Mouse (Mus musculus) stomach, postnatal 0 days (tissue): ENCODE measurements around the gene Slamf9. TPM values are rescaled to one million over a fixed set of nuclear protein-coding genes. Genes with fewer than 3 reads are reported as not detected.

ENCODE experiments used
- ATAC-seq: fragments of 200-750 bp; cut with Nextera tagmentation; 2 replicates; pipeline ENCODE4 v1.8.0; 2017; ENCODE audit not compliant: low FRiP score, low TSS enrichment
- DNase-seq: peaks from one replicate; pipeline ENCODE4 v3.0.0-alpha.2; 2016; ENCODE audit warnings: low spot score
- H3K27ac ChIP-seq: fragments of 300-500 bp; sonication (generic); replicated peaks from 2 replicates; pipeline ENCODE4 v1.5.1; 2014; ENCODE audit warnings: mild to moderate bottlenecking, control low read depth
- H3K27me3 ChIP-seq: fragments of 300-500 bp; sonication (generic); 2 replicates; pipeline ENCODE4 v1.6.1; 2014; ENCODE audit warnings: low read length; ENCODE audit not compliant: control insufficient read depth, insufficient read depth
- H3K36me3 ChIP-seq: fragments of 300-500 bp; sonication (generic); 2 replicates; pipeline ENCODE4 v1.6.1; 2014; ENCODE audit warnings: low read length, mixed read lengths; ENCODE audit not compliant: control insufficient read depth, insufficient read depth
- H3K4me1 ChIP-seq: fragments of 300-500 bp; sonication (generic); replicated peaks from 2 replicates; pipeline ENCODE4 v1.6.1; 2014; ENCODE audit warnings: antibody characterized with exemption; ENCODE audit not compliant: control insufficient read depth, insufficient read depth
- H3K4me2 ChIP-seq: fragments of 300-500 bp; sonication (generic); replicated peaks from 2 replicates; pipeline ENCODE4 v1.6.1; 2014; ENCODE audit warnings: low read depth, mild to moderate bottlenecking, control low read depth, moderate library complexity
- H3K4me3 ChIP-seq: fragments of 300-500 bp; sonication (generic); 2 replicates; pipeline ENCODE4 v1.5.1; 2014; ENCODE audit warnings: low read depth, low read length, control low read depth
- H3K9ac ChIP-seq: fragments of 300-500 bp; sonication (generic); 2 replicates; pipeline ENCODE4 v1.6.1; 2014; ENCODE audit warnings: mild to moderate bottlenecking, low read length, control low read depth, mixed read lengths
- H3K9me3 ChIP-seq: fragments of 300-500 bp; sonication (generic); 2 replicates; pipeline ENCODE4 v1.6.1; 2016; ENCODE audit warnings: low read length; ENCODE audit not compliant: control insufficient read depth
- CTCF ChIP-seq: IDR thresholded peaks from 2 replicates; pipeline ENCODE4 v1.5.1; 2016; ENCODE audit warnings: antibody characterized with exemption, low read depth, mild to moderate bottlenecking, moderate library complexity
- EP300 ChIP-seq: optimal IDR thresholded peaks from 2 replicates; pipeline ENCODE3; 2016; ENCODE audit warnings: antibody characterized with exemption
- WGBS: fragments of 180-500 bp; shearing (Covaris S2); extraction: QIAGEN DNeasy Blood & Tissue Kit; methylation state at CpG from one replicate; pipeline ENCODE4 v1.1.7; 2014; 5-methylcytosine and 5-hydroxymethylcytosine counted together
- polyA plus RNA-seq: library from polyadenylated mRNA; unstranded; fragments of >200 nt; fragmentation: Nextera tagmentation; extraction: Ambion mirVana; gene quantifications from 2 replicates; pipeline ENCODE4 v1.2.1, GENCODE M21; 2015

The Slamf9 gene
- polyA plus RNA-seq, 1 experiment from 2014 or later, result 1.8 TPM

GRCm38 (mm10) chr1:172462534-172462933, 12.6 kb upstream of the Slamf9 start:
- TF ChIP-seq EP300, result no peak
- Histone ChIP-seq H3K27me3 (no peaks in the 10 kb centered on the region), H3K9ac (no peak overlapping the region), H3K36me3 (no peaks in the 10 kb centered on the region), H3K4me3 (no peak overlapping the region), H3K9me3 (no peaks in the 10 kb centered on the region), H3K4me1 (no peaks in the 10 kb centered on the region; the same call in 1 of the 2 replicates), H3K27ac (peak overlapping the region; percentile 79; the same call in 1 of the 2 replicates), H3K4me2 (no peak overlapping the region)
- ATAC-seq (peak; percentile 95), DNase-seq (peak; percentile 68)
- 52% methylated on average over 3 of the region's 3 CpGs for WGBS

- ATAC-seq (no peak), DNase-seq (no peak)
- no peaks in the 10 kb centered on the region; the same call in 1 of the 2 replicates for H3K4me1 ChIP-seq
- no peaks in the 10 kb centered on the region for H3K36me3 ChIP-seq
- 69% methylated on average over 16 of the region's 16 CpGs for WGBS
- no peak overlapping the region for H3K4me3 ChIP-seq
- H3K9me3 ChIP-seq, result no peaks in the 10 kb centered on the region
- no peaks in the 10 kb centered on the region for H3K27me3 ChIP-seq
- no peak for TF ChIP-seq CTCF
- TF ChIP-seq EP300, result no peak
- no peak overlapping the region for H3K9ac ChIP-seq
- no peak overlapping the region for H3K4me2 ChIP-seq
- H3K27ac ChIP-seq, result no peak overlapping the region
Measured at GRCm38 (mm10) chr1:172463387-172464333, 11.5 kb upstream of the Slamf9 start.

- DNase-seq (no peak), ATAC-seq (no peak)
- H3K9ac ChIP-seq, result no peak overlapping the region
- H3K36me3 ChIP-seq, result no peaks in the 10 kb centered on the region
- no peak overlapping the region for H3K27ac ChIP-seq
- H3K4me3 ChIP-seq, result no peak overlapping the region
- H3K9me3 ChIP-seq, result no peaks in the 10 kb centered on the region
- WGBS, result 87% methylated on average over 11 of the region's 11 CpGs
- TF ChIP-seq EP300 (no peak), CTCF (no peak)
- no peaks in the 10 kb centered on the region for H3K27me3 ChIP-seq
- no peak overlapping the region for H3K4me2 ChIP-seq
- H3K4me1 ChIP-seq, result no peaks in the 10 kb centered on the region; the same call in none of the 2 replicates
Measured at GRCm38 (mm10) chr1:172468301-172468877, 6.8 kb upstream of the Slamf9 start.

- H3K9me3 ChIP-seq, result no peaks in the 10 kb centered on the region
- 50% methylated on average over 5 of the region's 5 CpGs for WGBS
- DNase-seq (no peak), ATAC-seq (no peak)
- H3K4me3 ChIP-seq, result no peak overlapping the region
- H3K4me2 ChIP-seq, result no peak overlapping the region
- no peaks in the 10 kb centered on the region for H3K36me3 ChIP-seq
- H3K27me3 ChIP-seq, result no peaks in the 10 kb centered on the region
- no peak overlapping the region for H3K27ac ChIP-seq
- no peak overlapping the region for H3K9ac ChIP-seq
- no peak for TF ChIP-seq CTCF
- no peak for TF ChIP-seq EP300
- no peaks in the 10 kb centered on the region; the same call in 1 of the 2 replicates for H3K4me1 ChIP-seq
Measured at GRCm38 (mm10) chr1:172469373-172469772, 5.8 kb upstream of the Slamf9 start.

- H3K36me3 ChIP-seq, result no peaks in the 10 kb centered on the region
- H3K9ac ChIP-seq, result no peak overlapping the region
- H3K4me2 ChIP-seq, result no peak overlapping the region
- H3K4me1 ChIP-seq, result no peaks in the 10 kb centered on the region; the same call in 1 of the 2 replicates
- DNase-seq, result no peak
- WGBS, result 53% methylated on average over 8 of the region's 8 CpGs
- no peak overlapping the region for H3K27ac ChIP-seq
- no peaks in the 10 kb centered on the region for H3K9me3 ChIP-seq
- no peak for ATAC-seq
- TF ChIP-seq CTCF (no peak), EP300 (no peak)
- H3K4me3 ChIP-seq, result no peak overlapping the region
- no peaks in the 10 kb centered on the region for H3K27me3 ChIP-seq
Measured at GRCm38 (mm10) chr1:172469810-172470448, 5.2 kb upstream of the Slamf9 start.
